Mouse (Mus musculus): ENCODE data around the gene Sebox.

DNA sequence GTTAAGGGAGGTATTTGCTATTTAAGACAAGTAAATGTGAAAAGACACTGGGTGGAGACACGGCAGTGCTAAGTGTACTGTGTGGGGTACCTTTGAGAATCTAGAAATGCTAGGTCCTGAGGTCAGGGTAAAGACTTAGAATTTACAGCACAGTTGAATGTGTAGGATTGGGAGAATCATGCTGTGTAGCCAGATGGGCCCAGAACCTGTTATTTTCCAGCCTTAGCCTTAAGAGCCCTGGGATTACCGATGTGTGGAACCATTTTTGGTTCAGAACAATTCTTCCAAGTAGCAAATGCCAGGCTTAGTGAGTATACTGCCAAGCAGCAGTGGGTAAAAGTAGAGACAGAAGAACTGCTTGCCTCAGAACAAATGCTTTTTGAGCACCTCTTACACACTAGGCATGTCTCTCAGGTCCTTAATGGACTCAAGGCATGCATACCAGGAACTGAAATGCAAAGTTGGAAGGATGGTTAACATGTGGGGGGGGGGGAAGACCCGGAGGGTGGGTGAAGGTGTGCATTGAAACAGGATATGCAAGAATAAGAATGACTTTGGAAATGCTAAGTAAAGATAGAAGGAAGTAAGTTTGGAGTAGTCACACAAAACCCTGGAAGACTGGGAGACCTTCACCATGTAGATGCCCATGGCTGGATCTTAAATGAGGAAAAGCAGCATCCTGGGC, 10.0 kb downstream of the Sebox start:
- TF ChIP-seq POLR2A (IDR thresholded peaks at IDR 0.05; ENCODE audit: insufficient read depth, low read depth, low read length): no peak
- TF ChIP-seq CTCF (IDR thresholded peaks at IDR 0.05; ENCODE audit: insufficient read depth, low read depth, low read length): no peak

Measured in olfactory bulb, adult 2 months (tissue).